Mouse (Mus musculus) limb, embryonic 15.5 days (tissue): ENCODE measurements at regions not wholly inside any gene's neighbourhood (a gene's known extent, or its start where the extent isn't known, plus 50 kb on each side); places are given as distances from the start of the nearest gene placed in this dataset.
A peak's percentile ranks its signal among the peaks of the same experiment; 100 is the strongest.
"Not testable (repeated sequence)": the region's sequence is repeated elsewhere in the genome, so short reads cannot be mapped to it uniquely, and the experiment has no call there.

Source experiments
- ATAC-seq: fragments of 200-750 bp; cut with Nextera tagmentation; 2 replicates; pipeline ENCODE4 v1.8.0; 2017; ENCODE audit warnings: low read depth, moderate TSS enrichment; ENCODE audit not compliant: insufficient number of reproducible peaks, low FRiP score, low TSS enrichment
- H3K27ac ChIP-seq: fragments of 300-500 bp; sonication (generic); 2 replicates; pipeline ENCODE4 v1.5.1; 2015; ENCODE audit warnings: moderate library complexity, mild to moderate bottlenecking, inconsistent platforms
- H3K27me3 ChIP-seq: fragments of 300-500 bp; sonication (generic); 2 replicates; pipeline ENCODE4 v1.6.1; 2015; ENCODE audit warnings: inconsistent platforms
- H3K36me3 ChIP-seq: fragments of 300-500 bp; sonication (generic); 2 replicates; pipeline ENCODE4 v1.6.1; 2015; ENCODE audit warnings: inconsistent platforms
- H3K4me1 ChIP-seq: fragments of 300-500 bp; sonication (generic); 2 replicates; pipeline ENCODE4 v1.6.1; 2015; ENCODE audit warnings: inconsistent platforms
- H3K4me2 ChIP-seq: fragments of 300-500 bp; sonication (generic); 2 replicates; pipeline ENCODE4 v1.6.1; 2015; ENCODE audit warnings: mild to moderate bottlenecking, inconsistent platforms
- H3K4me3 ChIP-seq: fragments of 300-500 bp; sonication (generic); 2 replicates; pipeline ENCODE4 v1.5.1; 2015; ENCODE audit warnings: mild to moderate bottlenecking, inconsistent platforms
- H3K9ac ChIP-seq: fragments of 300-500 bp; sonication (generic); 2 replicates; pipeline ENCODE4 v1.6.1; 2015; ENCODE audit warnings: inconsistent platforms
- H3K9me3 ChIP-seq: fragments of 300-500 bp; sonication (generic); 2 replicates; pipeline ENCODE4 v1.6.1; 2016; ENCODE audit warnings: inconsistent platforms
- WGBS: fragments of 180-500 bp; shearing (Covaris S2); methylation state at CpG from one replicate; pipeline ENCODE4 v1.1.7; 2015; 5-methylcytosine and 5-hydroxymethylcytosine counted together

DNA sequence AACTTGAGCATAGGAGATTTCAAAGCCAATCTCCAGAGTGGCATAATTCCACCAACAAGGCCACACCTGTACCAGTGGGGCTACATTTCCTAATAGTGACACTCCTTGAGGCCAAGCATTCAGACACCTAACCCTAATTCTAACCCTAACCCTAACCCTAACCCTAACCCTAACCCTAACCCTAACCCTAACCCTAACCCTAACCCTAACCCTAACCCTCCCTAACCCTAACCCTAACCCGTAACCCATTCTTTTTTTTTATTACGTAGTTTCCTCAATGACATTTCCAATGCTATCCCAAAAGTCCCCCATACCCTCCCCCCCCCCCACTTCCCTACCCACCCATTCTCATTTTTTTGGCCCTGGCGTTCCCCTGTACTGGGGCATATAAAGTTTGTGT is 609.9 kb upstream of the Map3k7 start:
- H3K36me3 ChIP-seq, H3K4me3 ChIP-seq, H3K9ac ChIP-seq, ATAC-seq, H3K4me1 ChIP-seq, H3K27me3 ChIP-seq, H3K9me3 ChIP-seq, H3K27ac ChIP-seq, H3K4me2 ChIP-seq: not testable (repeated sequence)
- WGBS = 98% methylated on average over 2 of the region's 3 CpGs

DNA sequence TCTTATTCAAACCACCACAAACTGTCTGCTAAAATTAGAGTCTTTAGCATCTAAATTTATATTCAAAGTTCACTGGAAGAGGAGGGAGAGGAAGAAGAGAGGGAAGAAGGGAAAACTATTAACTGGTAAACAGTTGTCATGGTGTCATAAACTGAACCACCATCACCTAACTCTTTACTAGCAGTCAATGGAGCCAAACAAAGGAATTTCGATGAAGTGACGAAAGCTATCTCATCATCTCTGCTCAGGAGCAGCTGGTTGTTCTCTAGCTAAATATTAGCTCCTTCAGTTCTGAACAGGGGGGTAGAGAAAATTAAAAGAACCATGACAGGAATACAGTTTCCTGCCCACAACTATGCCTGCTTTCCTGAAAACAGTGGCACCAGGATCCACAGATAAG is 608.9 kb upstream of the Map3k7 start:
- WGBS = 85% methylated on average over 2 of the region's 2 CpGs
- no peak overlapping the region for H3K9ac ChIP-seq
- no peaks in the 10 kb centered on the region for H3K36me3 ChIP-seq
- H3K27me3 ChIP-seq = no peaks in the 10 kb centered on the region
- no peak overlapping the region for H3K27ac ChIP-seq
- H3K4me2 ChIP-seq = no peak overlapping the region
- no peak for ATAC-seq
- no peaks in the 10 kb centered on the region for H3K4me1 ChIP-seq
- H3K9me3 ChIP-seq = no peaks in the 10 kb centered on the region
- H3K4me3 ChIP-seq = no peak overlapping the region

DNA sequence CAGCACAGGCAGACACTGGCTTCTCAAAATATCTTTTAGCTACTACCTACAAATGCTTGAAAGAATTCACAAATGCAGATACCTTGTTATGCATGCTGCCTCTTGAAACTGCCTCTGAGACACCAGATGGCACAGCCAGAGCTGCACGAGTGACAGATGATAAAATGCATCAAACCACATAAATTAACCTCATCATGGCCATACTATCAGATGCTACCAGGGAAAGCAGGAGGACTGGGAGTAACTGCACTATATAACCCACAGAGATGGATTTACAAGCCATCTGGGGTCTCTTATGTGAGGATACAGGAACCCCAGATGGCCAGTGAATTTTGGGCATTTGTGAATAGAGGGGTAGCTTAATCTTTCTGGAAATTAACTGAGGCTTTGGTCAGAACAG is 597.7 kb upstream of the Map3k7 start:
- Histone ChIP-seq H3K36me3 (no peaks in the 10 kb centered on the region), H3K4me1 (no peaks in the 10 kb centered on the region), H3K4me2 (no peak overlapping the region), H3K9ac (no peak overlapping the region), H3K9me3 (no peaks in the 10 kb centered on the region), H3K4me3 (no peak overlapping the region), H3K27me3 (no peaks in the 10 kb centered on the region), H3K27ac (no peak overlapping the region)
- 33% methylated on average over 1 of the region's 1 CpGs for WGBS
- ATAC-seq = no peak

DNA sequence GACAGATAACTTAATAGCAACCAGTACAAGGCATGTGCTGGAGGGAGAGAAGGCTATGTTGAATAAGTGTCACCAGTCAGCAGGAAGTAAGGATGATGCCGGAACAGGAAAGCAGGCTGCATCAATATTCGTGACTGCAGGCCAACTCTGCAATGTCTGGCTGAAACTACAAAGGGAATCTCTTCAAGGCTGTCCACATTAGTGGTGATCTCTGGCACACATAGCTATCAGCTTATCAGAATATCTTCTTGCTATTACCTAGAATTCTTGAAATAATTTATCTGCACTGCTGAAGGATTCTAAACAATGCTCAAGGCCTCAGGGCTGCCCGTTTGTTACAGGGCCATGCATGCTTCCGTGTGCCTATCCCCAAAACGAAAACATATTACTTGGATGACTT is 596.9 kb upstream of the Map3k7 start:
- no peak overlapping the region for H3K27ac ChIP-seq
- no peaks in the 10 kb centered on the region for H3K36me3 ChIP-seq
- H3K4me1 ChIP-seq = no peaks in the 10 kb centered on the region
- no peaks in the 10 kb centered on the region for H3K9me3 ChIP-seq
- ATAC-seq = no peak
- 70% methylated on average over 5 of the region's 5 CpGs for WGBS
- H3K4me2 ChIP-seq = no peak overlapping the region
- no peaks in the 10 kb centered on the region for H3K27me3 ChIP-seq
- no peak overlapping the region for H3K9ac ChIP-seq
- no peak overlapping the region for H3K4me3 ChIP-seq

DNA sequence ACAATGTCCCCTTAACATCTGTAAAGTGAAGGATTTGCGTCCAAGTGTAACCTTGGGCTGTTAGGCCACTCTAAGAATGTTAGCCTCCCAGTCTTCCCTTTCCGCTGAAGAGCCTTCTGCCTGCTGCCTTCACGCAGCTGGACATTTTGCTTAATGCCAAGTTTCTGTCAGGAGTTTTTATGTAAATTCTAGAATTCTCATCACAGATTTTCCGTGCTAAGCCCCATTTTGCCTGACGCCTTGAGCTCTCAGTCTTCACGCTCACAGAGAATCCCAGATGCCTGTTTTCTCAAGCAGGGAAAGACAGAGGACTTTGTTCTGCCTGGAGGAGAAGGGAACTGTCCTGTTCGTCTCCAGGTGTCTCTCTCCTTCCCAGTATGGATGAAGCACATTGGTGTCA is 593.8 kb upstream of the Map3k7 start:
- Histone ChIP-seq H3K27me3 (no peaks in the 10 kb centered on the region), H3K4me3 (no peak overlapping the region), H3K4me1 (no peaks in the 10 kb centered on the region), H3K4me2 (no peak overlapping the region), H3K9me3 (no peaks in the 10 kb centered on the region), H3K27ac (no peak overlapping the region), H3K9ac (no peak overlapping the region), H3K36me3 (no peaks in the 10 kb centered on the region)
- no peak for ATAC-seq
- WGBS = 77% methylated on average over 7 of the region's 7 CpGs

DNA sequence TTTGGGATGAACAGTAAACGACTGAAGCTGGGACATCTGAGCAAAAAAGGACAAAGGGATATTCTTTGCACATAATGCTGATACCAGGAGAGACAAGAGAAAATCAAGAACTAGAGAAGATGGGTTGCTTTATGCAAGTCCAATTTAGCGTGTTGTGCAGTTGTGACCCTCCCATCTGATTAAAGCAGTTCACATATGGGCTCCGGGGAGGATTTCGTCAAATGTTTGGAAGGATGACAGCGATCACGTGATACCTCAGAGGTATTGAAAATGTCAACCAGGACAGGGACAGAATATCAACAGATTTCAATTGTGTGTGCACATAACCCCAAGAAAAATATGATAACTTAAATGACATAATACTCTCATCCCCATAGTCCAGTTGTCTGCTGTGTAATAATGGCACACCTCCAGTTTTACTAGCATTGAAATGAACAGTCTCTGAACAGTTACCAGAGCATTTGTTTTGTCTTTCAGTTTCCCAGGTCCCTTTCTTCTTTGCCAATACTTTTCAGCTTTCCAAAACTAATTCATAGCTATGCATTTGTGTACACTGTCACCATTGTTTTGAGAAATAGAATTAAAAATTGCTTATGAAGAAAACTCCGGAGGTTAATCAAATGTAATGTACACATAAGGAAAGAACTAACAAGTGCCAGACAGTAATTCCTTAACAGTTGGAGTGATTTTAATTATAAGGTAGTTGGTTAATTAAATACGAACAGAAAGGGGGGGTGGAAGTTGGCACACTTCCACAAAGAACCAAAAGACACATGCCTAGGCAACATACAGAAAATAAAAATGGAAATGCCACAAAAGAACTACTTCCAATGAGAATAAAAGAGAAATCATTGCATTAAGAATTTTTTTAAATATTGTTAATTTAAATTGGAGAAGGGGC is 582.6 kb upstream of the Map3k7 start:
- no peak for ATAC-seq
- no peaks in the 10 kb centered on the region for H3K27me3 ChIP-seq
- H3K9me3 ChIP-seq = no peaks in the 10 kb centered on the region
- H3K9ac ChIP-seq = no peak overlapping the region
- no peak overlapping the region for H3K4me2 ChIP-seq
- no peak overlapping the region for H3K4me3 ChIP-seq
- no peaks in the 10 kb centered on the region for H3K36me3 ChIP-seq
- no peaks in the 10 kb centered on the region for H3K4me1 ChIP-seq
- H3K27ac ChIP-seq = no peak overlapping the region
- WGBS = 79% methylated on average over 8 of the region's 8 CpGs

DNA sequence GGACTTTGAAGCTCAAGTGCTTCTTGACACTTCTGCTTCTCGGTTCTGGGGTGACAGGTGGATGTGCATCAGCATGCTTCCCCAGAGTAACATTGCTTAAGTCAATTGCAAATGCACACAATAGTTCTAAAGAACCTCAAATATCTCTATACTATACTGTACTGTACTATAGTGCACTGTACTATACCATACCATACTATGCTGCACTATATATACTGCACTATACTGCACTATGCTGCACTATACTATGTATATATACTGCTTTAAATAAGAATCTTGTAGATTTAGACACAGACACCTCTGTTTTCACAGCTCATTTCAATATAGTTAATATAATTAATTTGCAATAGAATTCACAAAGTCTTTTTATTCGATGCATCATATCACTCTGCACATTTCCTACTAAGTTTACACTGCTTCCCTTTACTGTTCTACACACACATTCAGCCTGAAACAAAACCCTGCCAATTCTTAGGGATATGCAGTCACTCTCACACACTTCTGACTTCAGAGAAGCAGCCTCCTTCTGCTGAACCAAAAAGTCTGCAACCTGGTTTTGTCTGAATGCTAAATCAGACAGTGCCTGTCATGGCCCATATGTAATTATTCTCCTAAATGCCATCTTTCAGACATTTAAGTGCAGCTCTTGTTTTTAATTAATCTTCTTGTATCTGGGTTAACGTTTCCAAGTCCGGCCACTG is 570.8 kb upstream of the Map3k7 start:
- Histone ChIP-seq H3K9ac (no peak overlapping the region), H3K27me3 (no peaks in the 10 kb centered on the region), H3K4me3 (no peak overlapping the region), H3K4me1 (no peaks in the 10 kb centered on the region), H3K27ac (no peak overlapping the region), H3K4me2 (no peak overlapping the region), H3K36me3 (no peaks in the 10 kb centered on the region), H3K9me3 (no peaks in the 10 kb centered on the region)
- WGBS = 78% methylated on average over 4 of the region's 4 CpGs
- ATAC-seq = no peak

DNA sequence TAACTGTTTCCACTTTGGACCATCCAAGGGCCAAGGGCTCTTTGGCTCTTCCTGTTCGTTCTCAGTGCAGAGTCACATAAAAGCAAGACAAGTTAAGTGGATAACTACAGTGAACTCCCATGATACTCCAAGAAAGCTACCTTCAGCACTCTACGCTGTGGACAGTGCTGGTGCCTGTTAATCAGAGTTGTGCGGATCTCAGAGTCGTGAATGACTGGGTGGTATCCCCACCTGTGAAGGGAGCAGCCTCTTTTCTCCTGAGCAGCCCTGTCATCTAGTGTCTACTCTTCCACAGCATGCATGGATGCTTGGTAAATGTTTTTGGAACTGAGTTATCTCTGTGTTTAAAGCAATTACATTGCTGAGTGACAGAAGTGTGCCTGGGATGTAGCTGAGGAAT is 568.4 kb upstream of the Map3k7 start:
- whole genome bisulfite sequencing = 54% methylated on average over 4 of the region's 4 CpGs
- Histone ChIP-seq H3K27me3 (no peaks in the 10 kb centered on the region), H3K27ac (no peak overlapping the region), H3K36me3 (no peaks in the 10 kb centered on the region), H3K9ac (no peak overlapping the region), H3K4me3 (no peak overlapping the region), H3K4me1 (no peaks in the 10 kb centered on the region), H3K9me3 (no peaks in the 10 kb centered on the region), H3K4me2 (no peak overlapping the region)
- ATAC-seq = no peak

DNA sequence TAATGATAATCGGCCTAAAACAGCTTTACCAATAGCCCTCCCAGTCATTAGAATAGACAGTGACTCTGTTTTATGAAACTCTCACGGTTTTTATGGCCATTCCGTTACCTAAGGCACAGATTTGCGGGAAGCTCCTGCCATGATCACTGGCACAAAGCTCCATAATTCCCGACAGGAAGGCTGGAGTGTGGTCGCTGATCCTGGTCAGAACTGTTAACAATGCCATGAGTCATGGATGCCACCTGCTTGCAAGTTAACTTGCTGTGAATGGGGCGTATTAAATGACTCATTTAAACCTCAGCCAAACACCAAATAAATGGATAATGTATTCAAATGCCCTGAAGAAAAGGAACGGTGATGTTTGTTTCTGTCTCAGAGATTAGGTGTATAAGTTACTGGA is 559.9 kb upstream of the Map3k7 start:
- Histone ChIP-seq H3K4me1 (peaks cover 17% of the 10 kb centered on the region), H3K27me3 (no peaks in the 10 kb centered on the region), H3K9me3 (no peaks in the 10 kb centered on the region), H3K27ac (no peak overlapping the region), H3K9ac (no peak overlapping the region), H3K4me2 (no peak overlapping the region), H3K36me3 (no peaks in the 10 kb centered on the region), H3K4me3 (no peak overlapping the region)
- 47% methylated on average over 8 of the region's 8 CpGs for whole genome bisulfite sequencing
- no peak for ATAC-seq

DNA sequence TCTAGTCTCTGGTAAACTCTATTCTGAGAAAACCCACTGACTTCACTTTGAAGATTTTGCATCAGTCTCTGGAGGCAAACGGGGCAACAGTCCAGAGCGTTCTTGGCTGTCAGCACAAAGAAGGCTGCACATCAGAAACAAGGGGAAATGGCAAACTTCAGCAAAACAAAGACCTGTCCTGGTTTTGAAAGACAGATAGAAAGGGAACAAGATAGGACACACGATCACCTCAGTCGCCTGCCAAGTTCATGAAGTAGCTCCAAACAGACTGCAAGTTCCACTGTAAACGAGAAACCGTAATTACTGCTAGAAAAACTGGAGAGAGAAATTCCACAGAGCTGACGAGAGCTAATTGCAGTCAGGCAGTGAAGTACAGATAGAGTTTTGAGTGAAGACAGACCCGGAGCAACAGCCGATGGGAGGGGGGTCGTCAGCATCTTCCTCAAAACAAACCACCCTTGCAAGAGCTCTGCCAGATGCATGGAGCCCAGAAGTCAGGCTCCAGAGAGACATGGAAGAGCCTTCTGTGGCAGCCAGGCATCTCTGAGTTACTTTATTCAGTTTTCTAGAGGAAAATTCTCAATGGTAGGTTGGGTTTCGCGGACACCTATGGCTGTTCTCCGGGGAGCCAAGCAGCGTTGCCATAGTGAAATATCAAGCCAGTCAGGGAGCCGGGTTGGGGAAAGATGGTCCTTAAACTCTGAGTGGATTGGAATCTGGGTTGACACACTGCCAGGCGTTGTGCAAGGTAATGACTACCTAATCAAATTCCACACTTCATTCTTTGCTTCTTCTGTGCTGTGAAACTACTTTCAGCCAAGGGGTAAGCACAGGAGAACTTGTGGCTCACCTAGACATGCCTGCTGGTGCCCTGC is 558.8 kb upstream of the Map3k7 start:
- H3K36me3 ChIP-seq = no peaks in the 10 kb centered on the region
- peak overlapping the region; percentile 36 for H3K4me2 ChIP-seq

DNA sequence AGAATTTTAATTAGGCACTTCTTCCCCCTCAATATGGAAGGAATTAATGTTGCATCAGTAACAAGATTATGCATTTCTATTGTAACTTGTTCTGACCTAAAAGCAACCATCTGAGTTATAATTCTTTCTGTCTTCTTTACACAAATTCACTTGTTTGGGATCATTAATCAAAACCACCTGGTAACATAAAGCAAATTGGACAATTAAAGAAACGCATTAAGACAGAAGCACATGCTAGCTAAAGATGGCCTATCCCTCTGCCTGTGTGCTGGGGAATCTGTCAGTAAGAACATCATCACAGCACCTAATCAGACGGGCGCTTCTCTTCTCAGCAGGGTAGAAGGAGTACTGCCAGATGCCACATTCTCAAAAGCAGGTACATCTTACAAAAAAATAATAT is 553.7 kb upstream of the Map3k7 start:
- Histone ChIP-seq H3K4me2 (no peak overlapping the region), H3K4me1 (peaks cover 4% of the 10 kb centered on the region; the same call in 1 of the 2 replicates), H3K36me3 (no peaks in the 10 kb centered on the region), H3K9ac (no peak overlapping the region), H3K27me3 (no peaks in the 10 kb centered on the region), H3K4me3 (no peak overlapping the region), H3K27ac (no peak overlapping the region), H3K9me3 (no peaks in the 10 kb centered on the region)
- no peak for ATAC-seq
- WGBS = 49% methylated on average over 3 of the region's 3 CpGs

More for the DNA sequence above, 558.8 kb upstream of the Map3k7 start:
- Histone ChIP-seq H3K27ac (peak overlapping the region; percentile 73), H3K4me1 (peaks cover 17% of the 10 kb centered on the region), H3K27me3 (no peaks in the 10 kb centered on the region), H3K9me3 (no peaks in the 10 kb centered on the region), H3K9ac (no peak overlapping the region), H3K4me3 (peak overlapping the region; percentile 15)
- ATAC-seq = no peak
- WGBS = 24% methylated on average over 16 of the region's 16 CpGs
